Mouse (Mus musculus) midbrain, embryonic 10.5 days (tissue): ENCODE results near the gene Tuba1a. TPM values are rescaled to one million over a fixed set of nuclear protein-coding genes. Genes with fewer than 3 reads are reported as not detected.
A peak's percentile ranks its signal among the peaks of the same experiment; 100 is the strongest.
"Not testable (repeated sequence)": the region's sequence is repeated elsewhere in the genome, so short reads cannot be mapped to it uniquely, and the experiment has no call there.

Experiments
- DNase-seq: peaks from one replicate; pipeline ENCODE4 v3.0.0-alpha.2; 2017; ENCODE audit warnings: low spot score
- H3K27ac ChIP-seq: fragments of 300-500 bp; sonication (generic); replicated peaks from 2 replicates; pipeline ENCODE4 v1.5.1; 2016; ENCODE audit warnings: mild to moderate bottlenecking
- H3K27me3 ChIP-seq: fragments of 300-500 bp; sonication (generic); 2 replicates; pipeline ENCODE4 v1.6.1; 2016; ENCODE audit warnings: low read depth, mild to moderate bottlenecking; ENCODE audit not compliant: poor library complexity, severe bottlenecking
- H3K36me3 ChIP-seq: fragments of 300-500 bp; sonication (generic); 2 replicates; pipeline ENCODE4 v1.6.1; 2016; ENCODE audit warnings: mild to moderate bottlenecking, moderate library complexity
- H3K4me1 ChIP-seq: fragments of 300-500 bp; sonication (generic); 2 replicates; pipeline ENCODE4 v1.6.1; 2016
- H3K4me3 ChIP-seq: fragments of 300-500 bp; sonication (generic); 2 replicates; pipeline ENCODE4 v1.5.1; 2016; ENCODE audit warnings: mild to moderate bottlenecking, moderate library complexity
- H3K9me3 ChIP-seq: fragments of 300-500 bp; sonication (generic); replicated peaks from 2 replicates; pipeline ENCODE4 v1.6.1; 2016; ENCODE audit warnings: mild to moderate bottlenecking
- whole genome bisulfite sequencing: fragments of 180-500 bp; shearing (Covaris S2); methylation state at CpG from one replicate; pipeline ENCODE4 v1.1.7; 2016; 5-methylcytosine and 5-hydroxymethylcytosine counted together
- polyA plus RNA-seq: library from polyadenylated mRNA; unstranded; fragments of >200 nt; fragmentation: Nextera tagmentation; extraction: Ambion mirVana; gene quantifications from 2 replicates; pipeline ENCODE4 v1.2.1, GENCODE M21; 2016

The Tuba1a gene
- polyA plus RNA-seq, 1 experiment from 2014 or later = 4,467 TPM

- Histone ChIP-seq H3K9me3 (no peaks in the 10 kb centered on the region), H3K36me3 (peaks cover 4% of the 10 kb centered on the region; the same call in 1 of the 2 replicates), H3K4me3 (no peak overlapping the region), H3K27me3 (no peaks in the 10 kb centered on the region), H3K4me1 (peaks cover 12% of the 10 kb centered on the region), H3K27ac (no peak overlapping the region)
- 83% methylated on average over 3 of the region's 3 CpGs for WGBS
- DNase-seq = no peak
Observed at GRCm38 (mm10) chr15:98924682-98925081, 28.8 kb downstream of the Tuba1a start.

- no peak overlapping the region for H3K27ac ChIP-seq
- WGBS = 82% methylated on average over 2 of the region's 2 CpGs
Observed at GRCm38 (mm10) chr15:98923031-98923537, 30.4 kb downstream of the Tuba1a start.

DNA sequence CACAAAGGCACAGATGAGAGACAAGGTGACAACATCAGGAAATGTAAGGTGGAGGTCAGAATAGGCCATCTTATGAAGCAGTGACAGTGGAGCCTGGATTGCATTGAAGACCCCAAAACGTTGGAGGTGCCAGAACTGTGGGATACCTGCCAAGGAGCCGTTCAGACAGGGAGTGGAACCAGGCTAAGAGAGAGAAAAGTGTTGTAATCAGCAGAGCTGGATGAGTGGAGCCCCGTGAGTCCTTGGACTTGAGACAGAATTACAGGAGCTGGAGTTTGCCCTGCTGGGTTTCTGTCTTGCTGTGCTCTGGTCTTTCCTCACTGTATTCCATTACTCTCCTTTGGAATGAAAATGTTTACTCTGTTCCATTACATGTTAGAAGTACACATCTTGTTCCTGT is 30.9 kb downstream of the Tuba1a start:
- no peak for DNase-seq
- Histone ChIP-seq H3K4me1 (peaks cover 6% of the 10 kb centered on the region), H3K4me3 (no peak overlapping the region), H3K27me3 (no peaks in the 10 kb centered on the region), H3K27ac (no peak overlapping the region), H3K9me3 (no peaks in the 10 kb centered on the region), H3K36me3 (peaks cover 4% of the 10 kb centered on the region; the same call in 1 of the 2 replicates)
- 66% methylated on average over 3 of the region's 3 CpGs for WGBS

More at GRCm38 (mm10) chr15:98923031-98923537, 30.4 kb downstream of the Tuba1a start:
- H3K4me1 ChIP-seq = peaks cover 6% of the 10 kb centered on the region
- no peaks in the 10 kb centered on the region for H3K27me3 ChIP-seq
- DNase-seq = no peak
- H3K9me3 ChIP-seq = no peaks in the 10 kb centered on the region
- no peak overlapping the region for H3K4me3 ChIP-seq
- H3K36me3 ChIP-seq = peaks cover 4% of the 10 kb centered on the region; the same call in 1 of the 2 replicates

DNA sequence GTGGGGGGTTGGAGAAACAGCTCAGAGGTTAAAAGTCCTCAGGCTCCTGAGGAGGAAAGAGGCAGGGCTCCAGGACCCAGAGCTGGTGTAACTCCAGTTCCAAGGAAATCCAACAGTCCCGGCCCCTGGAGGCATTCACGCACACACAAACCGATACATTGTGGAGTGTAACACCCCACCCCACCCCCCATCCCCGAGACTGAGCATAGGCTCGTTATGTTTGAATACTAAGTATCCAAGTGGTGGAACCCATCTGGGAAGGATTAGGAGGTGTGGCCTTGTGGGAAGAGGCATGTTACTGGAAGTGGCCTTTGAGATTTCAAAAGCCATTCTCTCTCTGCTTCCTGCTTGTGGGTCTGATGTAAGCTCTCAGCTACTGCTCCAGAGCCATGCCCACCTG is 32.0 kb downstream of the Tuba1a start:
- Histone ChIP-seq H3K9me3 (no peaks in the 10 kb centered on the region), H3K36me3 (peaks cover 4% of the 10 kb centered on the region; the same call in 1 of the 2 replicates), H3K4me3 (no peak overlapping the region), H3K27ac (no peak overlapping the region), H3K27me3 (no peaks in the 10 kb centered on the region), H3K4me1 (peaks cover 14% of the 10 kb centered on the region)
- 84% methylated on average over 5 of the region's 5 CpGs for whole genome bisulfite sequencing
- DNase-seq = no peak

DNA sequence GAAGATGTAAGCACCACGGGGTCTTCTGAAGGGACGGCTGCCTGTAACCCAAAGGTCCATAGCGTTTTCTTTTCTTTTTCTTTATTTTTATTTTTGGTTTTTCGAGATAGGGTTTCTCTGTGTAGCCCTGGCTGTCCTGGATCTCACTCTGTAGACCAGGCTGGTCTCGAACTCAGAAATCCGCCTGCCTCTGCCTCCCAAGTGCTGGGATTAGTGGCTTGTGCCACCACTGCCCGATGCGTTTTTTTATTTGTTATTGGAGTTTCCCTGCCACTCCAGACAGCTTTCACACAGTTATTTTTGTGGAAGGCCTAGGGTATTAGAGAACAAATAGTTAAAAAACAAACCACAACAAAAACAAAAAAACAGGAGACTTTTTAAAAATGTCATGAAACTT is 35.0 kb downstream of the Tuba1a start:
- 26% methylated on average over 8 of the region's 8 CpGs for WGBS
- not testable (repeated sequence) for H3K27me3 ChIP-seq, DNase-seq, H3K9me3 ChIP-seq
- peaks cover 21% of the 10 kb centered on the region for H3K36me3 ChIP-seq
- peaks cover 28% of the 10 kb centered on the region for H3K4me1 ChIP-seq
- peak overlapping the region; percentile 96 for H3K4me3 ChIP-seq
- peak overlapping the region; percentile 97 for H3K27ac ChIP-seq

DNA sequence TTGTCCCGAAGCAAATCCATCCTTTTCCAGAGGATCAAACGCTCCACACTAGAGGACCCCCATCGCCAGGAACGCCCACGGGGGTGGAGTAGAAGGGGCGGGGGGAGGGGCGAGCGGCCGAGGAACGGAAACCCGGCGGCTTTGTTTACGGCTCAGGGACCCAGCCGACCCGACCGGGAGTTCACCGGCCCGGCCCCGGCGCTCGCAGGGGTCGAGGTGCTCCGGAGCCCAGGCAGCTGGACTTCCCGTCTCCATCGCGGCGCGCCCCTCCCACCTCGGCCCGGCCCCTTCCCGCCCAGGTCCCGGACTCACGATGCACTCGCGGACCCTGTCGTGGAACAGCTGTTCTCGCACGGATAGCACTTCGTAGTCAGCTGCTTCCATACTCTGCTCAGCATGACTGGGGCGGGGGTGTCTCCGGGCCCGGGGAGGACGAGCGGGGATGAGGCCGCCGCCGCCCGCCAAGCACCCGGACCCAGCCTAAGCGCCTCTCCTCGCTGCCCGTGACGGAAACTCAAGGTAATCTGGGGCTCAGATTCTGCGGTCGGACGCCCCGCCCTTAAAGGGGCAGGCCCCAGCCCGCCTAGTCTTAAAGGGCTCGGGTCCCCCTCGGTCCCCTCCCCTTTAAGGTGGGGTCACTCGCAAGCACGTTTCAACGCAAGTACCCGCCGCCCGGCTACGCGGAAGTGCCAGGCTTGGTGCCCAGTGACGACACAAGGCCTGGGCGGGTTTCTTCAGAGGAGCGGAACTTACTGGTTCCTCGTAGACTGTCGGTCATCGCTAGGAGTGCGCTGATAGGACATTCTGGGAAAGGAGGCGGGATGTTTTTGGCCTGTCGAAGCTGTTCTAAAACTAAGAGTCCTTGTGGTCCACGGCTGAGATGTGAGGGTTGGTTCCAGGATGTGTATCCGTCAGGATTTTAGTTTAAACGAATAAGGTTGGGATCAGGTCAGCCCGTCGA is 35.7 kb downstream of the Tuba1a start, which contains the start of gene Lmbr1l:
TSS of gene Lmbr1l (minus strand) at position 694 of the 961 bp plus-strand sequence.
- Histone ChIP-seq H3K9me3 (no peaks in the 10 kb centered on the region), H3K4me3 (peak within 1 kb of the TSS; percentile 96), H3K4me1 (peaks cover 28% of the 10 kb centered on the region), H3K27ac (peak within 1 kb of the TSS; percentile 97), H3K27me3 (no peaks in the 10 kb centered on the region), H3K36me3 (peaks cover 28% of the 10 kb centered on the region)
- DNase-seq = peak; percentile 99
- WGBS = under 1% methylated on average over 82 of the region's 82 CpGs

DNA sequence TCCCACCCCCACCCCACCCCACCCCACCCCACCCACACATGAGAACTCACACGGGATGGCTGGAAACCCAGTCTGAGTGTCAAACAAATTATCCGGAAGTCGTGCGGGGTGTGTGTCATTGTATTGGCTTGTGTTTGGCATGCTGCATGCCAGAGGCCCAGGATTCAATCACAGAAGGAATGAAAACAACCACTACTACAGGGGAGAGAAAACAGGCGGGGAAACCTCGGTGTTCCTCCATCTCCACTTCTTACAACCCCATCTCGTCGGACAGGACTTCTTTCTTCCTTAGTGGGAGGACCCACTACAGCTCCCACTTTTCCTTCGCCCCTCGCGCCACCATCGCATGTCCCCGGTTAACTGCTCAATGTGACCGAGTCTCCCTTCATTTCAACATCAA is 36.4 kb downstream of the Tuba1a start:
- no peaks in the 10 kb centered on the region for H3K27me3 ChIP-seq
- peak overlapping the region; percentile 97 for H3K27ac ChIP-seq
- peak overlapping the region; percentile 96 for H3K4me3 ChIP-seq
- peak; percentile 34 for DNase-seq
- H3K36me3 ChIP-seq = peaks cover 35% of the 10 kb centered on the region
- peaks cover 28% of the 10 kb centered on the region for H3K4me1 ChIP-seq
- whole genome bisulfite sequencing = under 1% methylated on average over 14 of the region's 14 CpGs
- H3K9me3 ChIP-seq = no peaks in the 10 kb centered on the region

DNA sequence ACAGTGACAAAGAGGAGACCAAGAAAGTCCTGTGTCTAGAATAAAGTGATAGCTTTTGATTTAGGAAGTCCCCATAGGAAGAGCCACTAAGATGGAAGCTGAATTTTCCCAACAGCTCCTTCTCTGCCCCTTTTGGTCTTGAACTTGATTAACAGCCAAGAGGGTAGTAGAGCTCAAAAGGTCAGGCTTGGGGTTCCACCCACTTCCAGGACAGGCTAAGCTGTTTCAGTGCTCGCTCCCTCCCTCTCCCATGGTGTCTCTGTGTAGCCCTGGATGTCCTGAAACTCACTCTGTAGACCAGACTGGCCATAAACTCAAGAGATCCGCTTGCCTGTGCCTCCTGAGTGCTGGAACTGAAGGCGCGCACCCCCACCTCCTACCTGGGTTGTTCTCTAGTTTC is 37.5 kb downstream of the Tuba1a start:
- 91% methylated on average over 4 of the region's 4 CpGs for WGBS

GRCm38 (mm10) chr15:98914903-98915302 is 38.6 kb downstream of the Tuba1a start:
- no peak overlapping the region for H3K4me3 ChIP-seq
- H3K9me3 ChIP-seq = no peaks in the 10 kb centered on the region
- H3K27me3 ChIP-seq = no peaks in the 10 kb centered on the region
- H3K27ac ChIP-seq = no peak overlapping the region
- 92% methylated on average over 6 of the region's 6 CpGs for WGBS
- no peak for DNase-seq
- H3K4me1 ChIP-seq = peaks cover 31% of the 10 kb centered on the region
- peaks cover 57% of the 10 kb centered on the region for H3K36me3 ChIP-seq

More for the DNA sequence above, 37.5 kb downstream of the Tuba1a start:
- Histone ChIP-seq H3K27me3 (no peaks in the 10 kb centered on the region), H3K9me3 (no peaks in the 10 kb centered on the region), H3K4me3 (peak overlapping the region; percentile 96), H3K4me1 (peaks cover 31% of the 10 kb centered on the region), H3K27ac (peak overlapping the region; percentile 97; the same call in 1 of the 2 replicates), H3K36me3 (peaks cover 46% of the 10 kb centered on the region)
- DNase-seq = no peak

GRCm38 (mm10) chr15:98904692-98905091 is 48.8 kb downstream of the Tuba1a start:
- no peaks in the 10 kb centered on the region for H3K9me3 ChIP-seq
- peaks cover 66% of the 10 kb centered on the region for H3K36me3 ChIP-seq
- peak; percentile 77 for DNase-seq
- peaks cover 5% of the 10 kb centered on the region; the same call in 1 of the 2 replicates for H3K4me1 ChIP-seq
- WGBS = 32% methylated on average over 10 of the region's 10 CpGs
- H3K4me3 ChIP-seq = no peak overlapping the region
- peaks cover 14% of the 10 kb centered on the region for H3K27me3 ChIP-seq
- no peak overlapping the region; the same call in 1 of the 2 replicates for H3K27ac ChIP-seq

DNA sequence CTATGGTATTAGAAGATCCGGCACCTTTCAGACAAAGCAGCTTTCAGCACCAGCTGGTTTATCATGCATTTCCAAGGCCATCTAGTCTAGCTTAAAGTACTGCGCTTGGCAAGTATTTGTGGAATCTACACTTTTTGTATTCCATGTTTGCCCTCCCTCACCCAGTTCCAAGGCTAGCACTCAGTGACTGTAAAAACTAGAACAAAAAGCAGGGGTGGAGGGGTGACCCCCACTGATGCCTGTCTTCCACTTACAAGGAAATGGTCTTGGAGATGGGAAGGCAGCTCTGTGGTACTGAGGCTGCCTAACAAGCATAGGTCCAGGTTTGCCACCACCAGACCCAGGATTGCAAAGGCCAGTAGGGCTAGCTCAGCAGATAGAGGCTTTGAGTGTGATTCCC is 50.9 kb downstream of the Tuba1a start:
- peaks cover 17% of the 10 kb centered on the region for H3K4me1 ChIP-seq
- H3K27me3 ChIP-seq = peaks cover 35% of the 10 kb centered on the region
- DNase-seq = no peak
- 92% methylated on average over 2 of the region's 2 CpGs for WGBS
- no peaks in the 10 kb centered on the region for H3K9me3 ChIP-seq
- no peak overlapping the region for H3K4me3 ChIP-seq
- no peak overlapping the region for H3K27ac ChIP-seq
- peaks cover 45% of the 10 kb centered on the region for H3K36me3 ChIP-seq

- Histone ChIP-seq H3K4me1 (peaks cover 26% of the 10 kb centered on the region), H3K27ac (no peak overlapping the region), H3K27me3 (peaks cover 46% of the 10 kb centered on the region), H3K9me3 (no peaks in the 10 kb centered on the region), H3K4me3 (no peak overlapping the region), H3K36me3 (peaks cover 36% of the 10 kb centered on the region)
- 64% methylated on average over 1 of the region's 1 CpGs for WGBS
- no peak for DNase-seq
Observed at GRCm38 (mm10) chr15:98901530-98901929, 52.0 kb downstream of the Tuba1a start.
